Mouse (Mus musculus): ENCODE measurements around the gene Foxo4. TPM values are rescaled to one million over a fixed set of nuclear protein-coding genes. Genes with fewer than 3 reads are reported as not detected.
A peak's percentile ranks its signal among the peaks of the same experiment; 100 is the strongest.

The Foxo4 gene
- 2.4 and 2.6 TPM in 2 replicates for polyA plus RNA-seq (2016; fragmentation: Nextera tagmentation; extraction: Ambion mirVana)

- H3K4me1 ChIP-seq = peaks cover 9% of the 10 kb centered on the region; the same call in 1 of the 2 replicates
- peak; percentile 96 for DNase-seq (ENCODE audit: low spot score)
- H3K36me3 ChIP-seq = peaks cover 7% of the 10 kb centered on the region
- H3K27me3 ChIP-seq (ENCODE audit: insufficient read depth, poor library complexity, severe bottlenecking) = peaks cover 9% of the 10 kb centered on the region; the same call in 1 of the 2 replicates
- H3K27ac ChIP-seq = peak within 1 kb of the TSS; percentile 86
- WGBS = 13% methylated on average over 47 of the region's 47 CpGs
- H3K9me3 ChIP-seq = no peaks in the 10 kb centered on the region
- peak within 1 kb of the TSS; percentile 66 for H3K4me3 ChIP-seq
These were observed at the start of gene Foxo4 for GRCm38 (mm10) chrX:101253952-101254729. Gene Foxo4, plus strand, starts transcription at chrX:101254528.

DNA sequence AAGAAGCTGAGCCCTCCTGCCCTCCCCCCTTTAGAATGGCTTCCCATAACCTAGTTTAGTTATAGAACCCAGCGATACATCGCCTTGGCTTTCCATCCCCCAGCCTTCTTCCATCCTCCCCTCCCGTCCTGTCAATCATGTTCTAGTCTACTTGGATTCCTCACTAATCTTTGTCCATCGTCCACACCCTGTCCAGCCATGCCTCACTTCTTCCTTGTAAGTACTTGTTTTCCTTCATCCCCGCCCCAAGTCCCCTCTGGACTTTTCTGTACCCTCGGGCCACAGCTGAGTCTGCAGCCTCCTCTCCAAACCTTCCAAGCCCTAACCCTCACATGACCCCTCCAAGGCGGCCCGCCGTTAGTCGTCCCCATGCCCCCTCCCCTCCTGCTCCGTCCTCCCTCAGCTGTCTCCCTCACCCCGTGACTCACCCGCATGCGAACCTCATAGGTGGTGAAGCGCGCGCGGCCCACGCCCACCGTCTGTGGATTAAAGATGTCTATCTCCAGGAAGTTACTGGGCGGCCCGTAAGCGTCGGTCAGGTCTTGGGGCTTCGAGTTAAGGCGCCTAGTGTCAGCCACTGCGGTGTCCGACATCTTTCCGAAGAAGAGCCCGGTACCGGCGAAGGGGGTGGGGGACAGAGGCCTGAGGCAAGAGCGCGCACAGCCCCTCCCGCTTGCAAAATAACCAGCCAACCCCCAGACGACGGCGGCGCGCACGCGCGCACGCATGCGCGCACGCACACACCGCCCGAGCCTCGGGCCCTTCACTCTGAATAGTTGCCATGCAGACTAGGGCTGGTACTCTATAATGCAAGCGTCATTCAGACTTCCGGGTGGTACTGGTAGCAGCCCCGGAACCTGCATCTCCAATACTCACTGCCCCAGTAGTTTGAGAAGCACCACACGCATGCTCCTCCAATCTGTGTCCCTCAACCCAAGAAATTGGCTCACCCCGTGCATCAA lies 32.2 kb upstream of the Foxo4 start, which contains the start of gene Snx12:
Gene Snx12 (minus strand): TSS at position 730 of the 962 bp plus-strand sequence.
- Histone ChIP-seq H3K4me3 (peak within 1 kb of the TSS; percentile 63), H3K36me3 (no peaks in the 10 kb centered on the region), H3K9me3 (no peaks in the 10 kb centered on the region), H3K4me1 (no peaks in the 10 kb centered on the region), H3K27me3 (ENCODE audit: insufficient read depth, poor library complexity, severe bottlenecking) (peaks cover 17% of the 10 kb centered on the region; the same call in 1 of the 2 replicates), H3K27ac (peak within 1 kb of the TSS; percentile 89)
- WGBS = 17% methylated on average over 55 of the region's 55 CpGs
- DNase-seq (ENCODE audit: low spot score) = peak; percentile 91

DNA sequence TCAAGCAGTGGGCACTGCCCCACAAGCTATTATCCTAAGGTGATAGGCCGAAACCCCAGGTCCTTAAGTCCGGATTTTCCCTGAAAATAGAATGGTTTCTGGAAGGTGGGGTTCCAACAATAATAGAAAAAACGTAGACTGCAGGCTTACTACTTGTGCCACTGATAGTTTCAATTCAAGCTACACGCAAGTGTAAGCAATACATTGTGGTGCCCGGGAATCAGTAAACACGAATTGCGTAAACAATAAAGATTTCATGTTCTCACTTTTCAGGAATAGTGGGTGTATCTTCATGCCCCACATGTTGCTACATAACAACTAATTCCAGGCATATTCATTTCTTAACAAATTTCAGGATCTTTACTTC lies 31.5 kb upstream of the Foxo4 start:
- no peak for DNase-seq (ENCODE audit: low spot score)
- Histone ChIP-seq H3K27me3 (ENCODE audit: insufficient read depth, poor library complexity, severe bottlenecking) (peaks cover 17% of the 10 kb centered on the region; the same call in 1 of the 2 replicates), H3K27ac (peak overlapping the region; percentile 59; the same call in 1 of the 2 replicates), H3K4me3 (peak overlapping the region; percentile 63), H3K4me1 (no peaks in the 10 kb centered on the region), H3K9me3 (no peaks in the 10 kb centered on the region), H3K36me3 (no peaks in the 10 kb centered on the region)
- 32% methylated on average over 7 of the region's 7 CpGs for WGBS

GRCm38 (mm10) chrX:101245011-101245410 lies 9.3 kb upstream of the Foxo4 start:
- DNase-seq (ENCODE audit: low spot score) = no peak
- Histone ChIP-seq H3K9me3 (no peaks in the 10 kb centered on the region), H3K27me3 (ENCODE audit: insufficient read depth, poor library complexity, severe bottlenecking) (no peaks in the 10 kb centered on the region), H3K4me3 (no peak overlapping the region), H3K27ac (no peak overlapping the region), H3K4me1 (no peaks in the 10 kb centered on the region), H3K36me3 (no peaks in the 10 kb centered on the region)
- 0% methylated on average over 1 of the region's 1 CpGs for WGBS

DNA sequence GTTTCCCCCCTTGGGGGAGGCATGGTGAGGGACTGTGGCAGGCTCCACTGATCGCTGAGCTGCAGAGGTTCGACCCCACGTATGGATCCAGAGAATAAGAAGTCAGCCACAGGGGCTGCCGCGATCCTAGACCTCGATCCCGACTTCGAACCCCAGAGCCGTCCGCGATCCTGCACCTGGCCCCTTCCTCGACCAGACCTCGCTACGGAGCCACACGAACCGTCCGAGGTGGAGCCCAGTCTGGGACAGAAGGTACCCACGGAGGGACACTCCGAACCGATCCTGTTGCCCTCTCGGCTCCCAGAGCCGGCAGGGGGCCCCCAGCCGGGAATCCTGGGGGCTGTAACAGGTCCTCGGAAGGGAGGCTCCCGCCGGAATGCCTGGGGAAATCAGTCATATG lies 412 bp downstream of the Foxo4 start:
- DNase-seq (ENCODE audit: low spot score) = peak; percentile 74
- Histone ChIP-seq H3K9me3 (no peaks in the 10 kb centered on the region), H3K27ac (peak overlapping the region; percentile 86), H3K27me3 (ENCODE audit: insufficient read depth, poor library complexity, severe bottlenecking) (peaks cover 9% of the 10 kb centered on the region; the same call in 1 of the 2 replicates), H3K4me3 (peak overlapping the region; percentile 66), H3K36me3 (peaks cover 8% of the 10 kb centered on the region), H3K4me1 (peaks cover 9% of the 10 kb centered on the region; the same call in 1 of the 2 replicates)
- WGBS = 16% methylated on average over 26 of the region's 26 CpGs

GRCm38 (mm10) chrX:101256603-101257002 lies 2.3 kb downstream of the Foxo4 start:
- no peak for DNase-seq (ENCODE audit: low spot score)

DNA sequence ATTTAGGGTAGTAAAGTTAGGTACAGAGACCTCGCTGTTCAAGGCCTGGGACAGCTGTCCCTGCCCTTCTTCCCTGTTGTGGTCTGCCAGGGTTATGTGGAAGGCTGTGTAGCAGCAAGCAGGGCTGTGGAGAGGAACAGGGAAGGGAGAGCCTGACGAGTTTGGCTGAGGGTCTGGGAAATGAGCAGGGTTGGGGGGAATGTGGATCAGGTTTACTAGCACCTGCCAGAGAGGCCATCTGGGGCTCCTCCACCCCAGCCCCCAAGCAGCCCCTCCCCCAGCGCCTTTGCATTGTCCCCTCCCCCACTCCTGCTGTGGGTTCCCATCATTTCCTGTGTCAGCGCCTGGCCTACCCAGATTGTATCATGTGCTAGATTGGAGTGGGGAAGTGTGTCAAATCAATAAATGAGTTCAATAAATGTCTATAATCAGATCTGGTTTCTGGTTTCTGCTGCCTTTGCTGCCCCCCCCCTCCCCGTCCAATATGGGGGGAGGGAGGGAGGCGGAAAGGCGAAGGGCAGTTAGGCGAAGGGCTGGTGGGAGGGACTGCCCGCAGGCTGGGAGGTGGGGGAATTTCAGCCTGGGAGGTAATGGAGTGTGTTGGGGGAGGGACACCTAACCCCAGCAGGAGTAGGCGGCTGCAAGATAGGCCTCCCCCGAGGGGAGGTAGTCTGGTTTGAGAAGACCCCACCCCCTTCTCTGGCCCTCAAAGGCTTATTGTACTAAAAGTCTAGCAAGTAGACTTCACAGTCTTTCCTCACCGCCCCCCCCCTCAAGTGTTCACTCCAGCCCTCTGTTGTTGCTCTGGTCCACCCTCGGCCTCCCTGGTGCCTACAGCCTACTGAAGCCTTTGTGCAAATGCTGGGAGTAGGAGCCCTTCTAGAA lies 6.4 kb downstream of the Foxo4 start:
- Histone ChIP-seq H3K4me1 (peaks cover 30% of the 10 kb centered on the region), H3K9me3 (no peaks in the 10 kb centered on the region), H3K36me3 (peaks cover 8% of the 10 kb centered on the region), H3K27me3 (ENCODE audit: insufficient read depth, poor library complexity, severe bottlenecking) (peaks cover 9% of the 10 kb centered on the region; the same call in 1 of the 2 replicates), H3K27ac (peak overlapping the region; percentile 79), H3K4me3 (peak overlapping the region; percentile 15)
- peak; percentile 75 for DNase-seq (ENCODE audit: low spot score)
- 25% methylated on average over 13 of the region's 13 CpGs for WGBS

More at GRCm38 (mm10) chrX:101256603-101257002, 2.3 kb downstream of the Foxo4 start:
- no peak overlapping the region; the same call in 1 of the 2 replicates for H3K4me3 ChIP-seq
- WGBS = 75% methylated on average over 13 of the region's 13 CpGs
- peaks cover 9% of the 10 kb centered on the region; the same call in 1 of the 2 replicates for H3K27me3 ChIP-seq (ENCODE audit: insufficient read depth, poor library complexity, severe bottlenecking)
- H3K4me1 ChIP-seq = peaks cover 21% of the 10 kb centered on the region
- no peak overlapping the region for H3K27ac ChIP-seq
- H3K36me3 ChIP-seq = peaks cover 8% of the 10 kb centered on the region
- no peaks in the 10 kb centered on the region for H3K9me3 ChIP-seq

DNA sequence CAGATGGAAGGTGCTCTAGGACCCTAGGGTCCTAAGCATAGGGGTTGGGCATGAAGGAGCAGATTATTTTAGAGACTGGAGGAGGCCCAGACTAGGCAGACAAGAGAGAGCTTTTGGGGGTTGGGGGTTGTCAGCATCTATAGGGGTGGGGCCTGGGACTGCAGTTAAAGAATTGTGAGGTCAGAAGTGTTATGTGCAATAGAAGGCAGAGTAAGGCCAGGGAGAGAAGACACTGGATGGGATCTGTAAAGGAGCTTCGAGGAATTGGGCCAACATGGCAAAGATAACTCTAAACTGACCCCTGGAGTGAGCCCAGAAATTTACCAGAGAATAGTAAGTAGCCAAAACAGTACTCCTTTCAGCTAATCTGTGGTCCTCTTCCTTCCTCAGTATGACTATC lies 9.6 kb downstream of the Foxo4 start, which contains the start of gene Gm614:
Gene Gm614 (minus strand): TSS at position 101 of the 400 bp plus-strand sequence.
- 83% methylated on average over 1 of the region's 1 CpGs for WGBS
- H3K27me3 ChIP-seq (ENCODE audit: insufficient read depth, poor library complexity, severe bottlenecking) = no peaks in the 10 kb centered on the region; the same call in 1 of the 2 replicates

GRCm38 (mm10) chrX:101266631-101267030 lies 12.3 kb downstream of the Foxo4 start:
- WGBS = 92% methylated on average over 6 of the region's 6 CpGs
- Histone ChIP-seq H3K27me3 (ENCODE audit: insufficient read depth, poor library complexity, severe bottlenecking) (no peaks in the 10 kb centered on the region; the same call in 1 of the 2 replicates), H3K9me3 (no peaks in the 10 kb centered on the region), H3K4me1 (peaks cover 18% of the 10 kb centered on the region), H3K36me3 (no peaks in the 10 kb centered on the region), H3K4me3 (no peak overlapping the region), H3K27ac (no peak overlapping the region)
- no peak for DNase-seq (ENCODE audit: low spot score)

More for the DNA sequence above, 9.6 kb downstream of the Foxo4 start, which contains the start of gene Gm614:
- Histone ChIP-seq H3K9me3 (no peaks in the 10 kb centered on the region), H3K4me3 (no peak within 1 kb of the TSS), H3K36me3 (peaks cover 4% of the 10 kb centered on the region), H3K4me1 (peaks cover 30% of the 10 kb centered on the region), H3K27ac (peak within 1 kb of the TSS; percentile 4; the same call in 1 of the 2 replicates)
- no peak for DNase-seq (ENCODE audit: low spot score)

- Histone ChIP-seq H3K4me1 (peaks cover 18% of the 10 kb centered on the region), H3K27ac (0 out of 2 replicates have a peak within 1 kb of the TSS, but pooled peaks have one; percentile 29), H3K27me3 (ENCODE audit: insufficient read depth, poor library complexity, severe bottlenecking) (peaks cover 4% of the 10 kb centered on the region; the same call in 1 of the 2 replicates), H3K36me3 (no peaks in the 10 kb centered on the region), H3K9me3 (no peaks in the 10 kb centered on the region), H3K4me3 (0 out of 2 replicates have a peak within 1 kb of the TSS, but pooled peaks have one; percentile 1)
- DNase-seq (ENCODE audit: low spot score) = peak; percentile 33
- 59% methylated on average over 5 of the region's 5 CpGs for WGBS
These were observed 13.9 kb downstream of the Foxo4 start, which contains the start of gene Il2rg for GRCm38 (mm10) chrX:101268025-101268754. Gene Il2rg, minus strand, starts transcription at chrX:101268255.

DNA sequence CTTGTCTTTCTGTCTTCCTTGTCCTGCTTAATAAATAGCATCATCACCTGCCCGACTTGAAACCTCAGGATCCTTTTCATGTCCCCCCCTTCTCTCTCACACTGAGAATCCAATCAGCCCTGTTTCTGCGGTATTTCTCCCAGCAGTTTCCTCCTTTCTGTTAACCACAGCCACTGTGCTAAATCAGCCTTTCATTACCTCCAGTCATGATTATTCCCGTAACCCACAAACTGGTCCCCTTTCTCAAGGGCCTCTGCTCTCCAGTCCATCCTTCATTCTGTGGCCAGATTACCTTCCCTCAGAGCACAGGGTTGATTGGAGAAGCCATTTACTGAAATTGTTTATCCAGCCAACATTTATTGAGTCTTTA lies 14.4 kb downstream of the Foxo4 start, which contains the start of gene Gm20489:
Gene Gm20489 (minus strand): TSS at position 269 of the 370 bp plus-strand sequence.
- Histone ChIP-seq H3K27me3 (ENCODE audit: insufficient read depth, poor library complexity, severe bottlenecking) (peaks cover 7% of the 10 kb centered on the region; the same call in 1 of the 2 replicates), H3K27ac (0 out of 2 replicates have a peak within 1 kb of the TSS, but pooled peaks have one; percentile 29), H3K4me3 (0 out of 2 replicates have a peak within 1 kb of the TSS, but pooled peaks have one; percentile 1), H3K4me1 (peaks cover 18% of the 10 kb centered on the region), H3K9me3 (no peaks in the 10 kb centered on the region), H3K36me3 (no peaks in the 10 kb centered on the region)
- WGBS = 43% methylated on average over 3 of the region's 3 CpGs
- no peak for DNase-seq (ENCODE audit: low spot score)
